Mouse (Mus musculus): ENCODE measurements at regions not wholly inside any gene's neighbourhood (a gene's known extent, or its start where the extent isn't known, plus 50 kb on each side); places are given as distances from the start of the nearest gene placed in this dataset.

DNA sequence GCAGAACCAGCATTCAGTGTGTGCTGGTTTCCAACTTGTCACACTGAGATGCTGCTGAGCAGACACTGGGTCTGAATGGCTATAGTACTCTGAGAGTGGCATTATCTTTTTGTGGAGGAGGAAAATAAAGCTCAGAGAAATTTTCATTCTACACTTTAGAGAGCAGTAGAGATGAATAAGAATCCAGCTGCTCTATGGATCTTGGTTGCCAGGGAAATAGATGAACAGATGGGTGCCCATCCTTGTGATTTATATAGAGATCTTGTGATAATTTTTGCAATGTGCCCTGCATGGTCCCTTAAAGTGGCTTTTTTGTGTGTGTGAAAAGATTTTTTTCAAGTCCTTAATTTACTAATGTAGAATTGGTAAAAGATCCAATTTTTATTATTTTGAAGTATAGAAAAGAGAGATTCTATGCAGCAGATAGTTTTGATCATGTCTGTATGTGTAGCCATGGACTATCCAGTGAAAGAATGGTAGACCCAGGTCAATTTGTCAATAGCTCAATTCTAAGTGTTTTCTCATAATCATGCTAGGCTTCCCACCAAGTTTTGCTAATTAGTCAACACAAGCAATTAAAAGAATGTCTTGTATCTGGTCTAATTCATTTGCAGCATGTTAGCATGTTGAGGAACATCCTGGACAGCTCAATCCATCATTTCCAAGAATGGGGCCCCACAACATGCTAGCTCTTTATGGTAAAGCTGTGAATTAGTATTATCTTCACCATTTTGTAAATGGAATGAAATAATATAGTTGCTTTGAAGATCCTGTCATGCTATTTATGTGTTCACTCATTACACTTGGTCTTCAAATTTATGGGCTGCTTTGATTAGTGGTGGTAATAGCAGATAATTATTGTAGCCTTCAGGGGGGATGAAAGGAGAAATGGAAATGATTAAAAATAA is 184.7 kb downstream of the Snx13 start:
- no peak for DNase-seq

DNA sequence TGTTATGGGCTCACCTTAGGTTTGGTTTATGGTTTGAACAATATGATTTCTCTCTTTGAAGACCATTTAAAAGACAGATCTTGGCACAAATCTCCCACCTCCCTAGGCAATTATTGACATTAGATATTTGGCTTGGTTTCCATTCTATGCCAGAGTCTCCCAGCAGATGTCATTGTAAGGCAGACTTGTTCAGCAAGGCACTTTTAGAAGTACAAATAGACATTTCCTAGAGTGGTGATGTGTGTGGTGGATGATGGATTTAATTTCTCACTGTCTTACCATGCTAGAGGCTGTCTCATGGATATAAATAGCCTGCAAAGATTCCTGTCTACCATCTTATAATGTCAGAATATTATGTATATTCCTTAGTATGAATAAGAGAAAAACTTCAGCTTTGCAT is 173.4 kb downstream of the Snx13 start:
- DNase-seq, result peak; percentile 1

DNA sequence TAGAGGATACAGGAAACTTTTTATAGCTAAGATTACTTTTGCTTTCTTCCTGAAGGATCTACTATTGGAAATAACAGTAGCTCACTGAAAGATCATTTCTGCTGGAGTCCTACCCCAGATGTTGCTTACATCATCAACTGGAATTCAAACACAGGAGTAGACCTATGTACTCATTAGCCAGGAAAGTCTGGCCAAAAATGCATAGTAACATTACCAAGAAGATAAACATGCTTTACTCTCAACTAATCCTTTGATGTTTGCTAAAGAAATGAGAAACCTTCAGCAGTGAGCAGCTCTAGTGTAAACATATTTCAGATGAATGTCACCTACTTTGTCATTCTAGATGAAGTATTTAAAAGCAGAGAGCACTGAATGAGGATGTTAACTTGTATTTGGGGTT is 173.0 kb downstream of the Snx13 start:
- DNase-seq, result no peak

DNA sequence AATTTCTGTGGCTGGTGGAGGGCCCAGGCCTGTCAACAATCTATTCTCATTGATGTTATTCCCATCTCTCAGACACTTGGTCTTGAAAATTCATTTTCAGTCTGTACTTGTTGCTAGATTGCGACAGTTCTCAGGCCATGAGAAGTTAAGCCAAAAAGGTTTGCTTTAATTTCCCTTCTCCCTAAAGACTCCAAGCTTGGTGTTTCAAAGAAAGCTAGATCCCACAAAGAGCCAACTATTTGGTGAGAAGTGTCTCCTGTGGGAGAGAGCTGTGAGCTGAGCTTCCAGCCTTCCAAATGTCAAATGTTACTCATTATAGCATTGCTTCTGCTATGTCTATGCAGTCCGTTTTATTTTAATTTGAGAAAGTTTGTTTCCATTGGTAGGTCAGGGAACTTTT is 169.7 kb downstream of the Snx13 start:
- no peak for DNase-seq

DNA sequence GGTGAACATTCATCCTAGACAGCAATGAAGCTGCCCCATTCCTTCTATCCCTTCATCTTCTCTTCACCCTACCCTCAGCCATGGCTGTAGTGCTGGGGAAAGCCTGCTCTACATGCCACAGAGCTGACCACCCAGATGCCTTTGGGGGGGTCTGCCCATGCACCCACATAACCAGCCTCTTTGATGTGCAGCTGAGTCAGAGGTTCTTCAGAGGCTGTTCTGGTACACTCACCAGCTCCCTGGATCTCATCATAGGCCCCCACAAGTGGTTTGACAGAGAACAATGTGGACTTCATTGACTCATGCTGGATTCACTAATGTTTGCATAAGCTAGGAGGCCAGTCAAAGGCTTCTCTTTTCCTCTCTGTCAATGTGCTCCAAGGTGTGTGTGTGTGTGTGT is 162.4 kb downstream of the Snx13 start:
- no peak for DNase-seq

DNA sequence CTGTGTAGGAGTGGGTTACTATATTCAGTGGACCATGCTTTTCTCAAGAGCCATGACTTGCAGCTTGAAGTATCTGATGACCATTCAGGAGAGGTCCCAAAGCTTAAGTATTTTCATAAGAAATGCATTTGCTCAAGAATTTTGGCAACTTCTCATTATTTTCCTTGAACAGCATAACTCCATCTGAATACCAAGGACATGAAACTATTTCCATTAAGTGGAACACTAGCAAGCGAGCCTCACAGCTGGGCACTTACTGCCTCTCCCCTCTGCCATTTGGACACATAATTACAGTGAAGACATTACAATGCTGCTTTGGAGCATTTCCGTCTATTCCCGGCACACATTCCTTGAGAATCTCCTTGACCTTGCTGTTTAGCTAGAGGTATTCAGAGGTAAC is 160.6 kb downstream of the Snx13 start:
- DNase-seq, result no peak

DNA sequence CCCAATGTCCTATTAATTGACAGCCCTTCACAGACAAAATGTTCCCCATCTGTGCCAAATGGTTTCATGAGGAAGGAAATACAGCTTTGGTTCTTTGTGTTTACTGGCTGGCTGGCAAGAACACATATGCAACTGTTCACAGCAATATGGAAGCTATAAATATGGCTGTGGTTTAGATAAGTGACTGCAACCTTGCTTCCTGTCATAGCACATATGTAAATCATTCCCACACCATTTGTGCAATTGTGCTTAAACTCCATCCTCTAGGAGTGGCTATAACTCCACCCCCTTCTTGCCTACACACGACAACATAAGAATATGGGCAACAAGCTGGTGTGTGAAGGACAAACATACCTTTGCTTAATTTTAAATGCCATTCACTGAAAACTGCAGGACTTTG is 156.4 kb downstream of the Snx13 start:
- no peak for DNase-seq

DNA sequence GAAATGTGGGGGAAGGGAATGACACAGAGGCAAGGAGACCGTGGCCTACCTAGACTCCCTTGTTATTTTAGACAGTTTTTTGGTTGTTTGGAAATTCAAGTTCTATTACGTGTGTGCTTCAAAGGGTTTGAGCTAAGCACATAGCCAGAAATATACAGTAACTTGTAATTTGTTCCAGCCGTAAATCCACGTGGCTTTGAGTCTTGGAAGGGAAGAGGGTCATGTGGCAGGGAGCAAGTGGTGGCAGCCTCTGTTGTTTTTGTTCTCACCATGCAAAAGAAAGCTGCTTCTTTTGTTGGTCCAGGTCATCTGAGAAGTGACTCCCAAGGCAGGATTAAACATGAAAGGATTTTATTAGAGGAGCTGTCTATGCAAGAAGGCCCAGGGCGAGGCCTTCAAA is 153.1 kb downstream of the Snx13 start:
- DNase-seq, result no peak

Data from kidney, adult 9 months (tissue).